Mouse (Mus musculus): ENCODE measurements around the gene Npc1l1.

- TF ChIP-seq POLR2A (IDR thresholded peaks at IDR 0.05; ENCODE audit: insufficient read depth, low read length) (no peak), CTCF (IDR thresholded peaks at IDR 0.05; ENCODE audit: low read depth, low read length) (no peak)
Measured at GRCm38 (mm10) chr11:6165391-6166081, 64.4 kb downstream of the Npc1l1 start.
